Mouse (Mus musculus) small intestine, adult 2 months (tissue): ENCODE data around the gene Gm21964.

ENCODE experiments used
- CTCF ChIP-seq: fragments of 200-500 bp; IDR thresholded peaks from 2 replicates; pipeline ENCODE4 v1.5.1; 2012; ENCODE audit warnings: low read depth, mild to moderate bottlenecking, control low read depth, inconsistent platforms, low read length, moderate library complexity, mixed read lengths; ENCODE audit not compliant: insufficient replicate concordance, insufficient read length; ENCODE audit errors: extremely low read depth
- POLR2A ChIP-seq: fragments of 200-500 bp; IDR thresholded peaks from 2 replicates; pipeline ENCODE4 v1.6.1; 2012; ENCODE audit warnings: low read depth, mild to moderate bottlenecking, control low read depth, inconsistent platforms, low read length, moderate library complexity

DNA sequence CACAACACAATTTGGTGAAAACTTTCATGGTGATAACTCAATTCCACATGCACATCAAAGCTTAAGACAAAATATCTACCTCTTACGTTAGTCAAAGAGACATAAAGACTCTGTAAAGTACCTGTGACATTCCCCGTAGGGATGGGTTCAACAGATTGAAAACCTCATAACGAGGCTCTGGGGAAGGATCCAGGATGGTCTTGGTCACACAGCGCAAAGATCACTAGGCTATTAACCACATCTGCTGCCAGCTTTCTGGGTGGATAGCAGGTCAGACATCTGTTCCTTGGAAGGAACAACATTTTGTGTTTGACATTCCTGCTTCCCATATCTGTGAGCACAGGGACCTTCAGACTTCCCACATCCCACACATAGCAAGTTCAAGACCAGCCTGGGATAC is 31.3 kb upstream of the Gm21964 start:
- no peak for TF ChIP-seq CTCF
- TF ChIP-seq POLR2A: no peak
